Mouse (Mus musculus) heart, adult 9 months (tissue): ENCODE results near the gene Fblim1.
A peak's percentile ranks its signal among the peaks of the same experiment; 100 is the strongest.

Source experiments
- DNase-seq, 2 experiments: peaks; one replicate each; pipeline ENCODE4 v3.0.0; 2022; ENCODE audit warnings: low spot score in 2 of 2

Gene Fblim1

GRCm38 (mm10) chr4:141540844-141541243 lies 65.1 kb downstream of the Fblim1 start:
- DNase-seq: no peak

GRCm38 (mm10) chr4:141539213-141539767 lies 66.6 kb downstream of the Fblim1 start:
- DNase-seq: no peak

GRCm38 (mm10) chr4:141538408-141539212 lies 67.3 kb downstream of the Fblim1 start, which contains the start of gene Spen:
Spen (minus strand) TSS chr4:141538597.
- DNase-seq: peak; percentile 96 to 98

GRCm38 (mm10) chr4:141537706-141538407 lies 68.0 kb downstream of the Fblim1 start:
- peak; percentile 23 to 34 for DNase-seq

GRCm38 (mm10) chr4:141537226-141537610 lies 68.7 kb downstream of the Fblim1 start:
- DNase-seq: peak in 1 of 2 experiments; percentile 24

- peak; percentile 56 to 57 for DNase-seq
Observed at GRCm38 (mm10) chr4:141536291-141537225, 69.3 kb downstream of the Fblim1 start.

GRCm38 (mm10) chr4:141534947-141535680 lies 70.8 kb downstream of the Fblim1 start:
- DNase-seq: peak; percentile 46 to 52

GRCm38 (mm10) chr4:141530979-141531378 lies 74.9 kb downstream of the Fblim1 start:
- DNase-seq: no peak

- DNase-seq: no peak
Observed at GRCm38 (mm10) chr4:141528938-141529337, 77.0 kb downstream of the Fblim1 start.

- DNase-seq: no peak
Observed at GRCm38 (mm10) chr4:141526936-141527650, 78.8 kb downstream of the Fblim1 start.
